Mouse (Mus musculus) layer of hippocampus, adult 8-10 months (tissue): ENCODE measurements around the gene Gm10722. TPM values are rescaled to one million over a fixed set of nuclear protein-coding genes. Genes with fewer than 3 reads are reported as not detected.
"Not testable (repeated sequence)": the region's sequence is repeated elsewhere in the genome, so short reads cannot be mapped to it uniquely, and the experiment has no call there.

ENCODE experiments used
- DNase-seq, 2 experiments: peaks; one replicate each; pipeline ENCODE4 v3.0.0; 2022; ENCODE audit warnings: low spot score in 2 of 2
- microRNA-seq, 2 experiments: library from miRNA; unstranded; fragments of <30 nt; microRNA quantifications; one replicate each; pipeline ENCODE4 v1.2.0; 2022
- total RNA-seq, 4 experiments: library from RNA; stranded (reverse); gene quantifications; 2 replicates each; pipeline ENCODE4 v1.2.4; 2022

The Gm10722 gene
- total RNA-seq, 4 experiments from 2014 or later = not detected

DNA sequence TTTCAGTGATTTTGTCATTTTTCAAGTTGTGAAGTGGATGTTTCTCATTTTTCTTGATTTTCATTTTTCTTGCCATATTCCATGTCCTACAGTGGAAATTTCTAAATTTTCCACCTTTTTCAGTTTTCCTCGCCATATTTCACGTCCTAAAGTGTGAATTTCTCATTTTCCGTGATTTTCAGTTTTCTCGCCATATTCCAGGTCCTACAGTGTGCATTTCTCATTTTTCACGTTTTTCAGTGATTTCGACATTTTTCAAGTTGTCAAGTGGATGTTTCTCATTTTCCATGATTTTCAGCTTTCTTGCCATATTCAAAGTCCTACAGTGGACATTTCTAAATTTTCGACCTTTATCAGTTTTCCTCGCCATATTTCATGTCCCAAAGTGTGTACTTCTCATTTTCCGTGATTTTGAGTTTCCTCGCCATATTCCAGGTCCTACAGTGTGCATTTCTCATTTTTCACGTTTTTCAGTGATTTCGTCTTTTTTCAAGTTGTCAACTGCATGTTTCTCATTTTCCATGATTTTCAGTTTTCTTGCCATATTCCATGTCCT is 24.3 kb downstream of the Gm10722 start, which contains the start of gene Gm10717:
TSS of gene Gm10717 (plus strand) at position 506 of the 556 bp plus-strand sequence.
- DNase-seq = peak; percentile 14

DNA sequence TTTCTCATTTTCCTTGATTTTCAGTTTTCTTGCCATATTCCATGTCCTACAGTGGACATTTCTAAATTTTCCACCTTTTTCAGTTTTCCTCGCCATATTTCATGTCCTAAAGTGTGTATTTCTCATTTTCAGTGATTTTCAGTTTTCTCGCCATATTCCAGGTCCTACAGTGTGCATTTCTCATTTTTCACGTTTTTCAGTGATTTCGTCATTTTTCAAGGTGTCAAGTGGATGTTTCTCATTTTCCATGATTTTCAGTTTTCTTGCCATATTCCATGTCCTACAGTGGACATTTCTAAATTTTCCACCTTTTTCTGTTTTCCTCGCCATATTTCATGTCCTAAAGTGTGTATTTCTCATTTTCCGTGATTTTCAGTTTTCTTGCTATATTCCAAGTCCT is 24.9 kb downstream of the Gm10722 start:
- DNase-seq = peak; percentile 42 to 52

DNA sequence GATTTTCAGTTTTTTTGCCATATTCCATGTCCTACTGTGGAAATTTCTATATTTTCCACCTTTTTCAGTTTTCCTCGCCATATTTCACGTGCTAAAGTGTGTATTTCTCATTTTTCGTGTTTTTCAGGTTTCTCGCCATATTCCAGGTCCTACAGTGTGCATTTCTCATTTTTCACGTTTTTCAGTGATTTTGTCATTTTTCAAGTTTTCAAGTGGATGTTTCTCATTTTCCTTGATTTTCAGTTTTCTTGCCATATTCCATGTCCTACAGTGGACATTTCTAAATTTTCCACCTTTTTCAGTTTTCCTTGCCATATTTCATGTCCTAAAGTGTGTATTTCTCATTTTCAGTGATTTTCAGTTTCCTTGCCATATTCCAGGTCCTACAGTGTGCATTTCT is 25.4 kb downstream of the Gm10722 start:
- DNase-seq = not testable (repeated sequence)

DNA sequence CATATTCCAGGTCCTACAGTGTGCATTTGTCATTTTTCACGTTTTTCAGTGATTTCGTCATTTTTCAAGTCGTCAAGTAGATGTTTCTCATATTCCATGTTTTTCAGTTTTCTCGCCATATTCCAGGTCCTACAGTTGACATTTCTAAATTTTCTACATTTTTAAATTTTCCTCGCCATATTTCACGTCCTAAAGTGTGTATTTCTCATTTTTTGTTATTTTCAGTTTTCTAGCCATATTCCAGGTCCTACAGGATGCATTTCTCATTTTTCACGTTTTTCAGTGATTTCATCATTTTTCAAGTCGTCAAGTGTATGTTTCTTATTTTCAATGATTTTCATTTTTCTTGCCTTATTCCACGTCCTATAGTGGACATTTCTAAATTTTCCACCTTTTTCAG is 26.0 kb downstream of the Gm10722 start:
- DNase-seq = not testable (repeated sequence)

DNA sequence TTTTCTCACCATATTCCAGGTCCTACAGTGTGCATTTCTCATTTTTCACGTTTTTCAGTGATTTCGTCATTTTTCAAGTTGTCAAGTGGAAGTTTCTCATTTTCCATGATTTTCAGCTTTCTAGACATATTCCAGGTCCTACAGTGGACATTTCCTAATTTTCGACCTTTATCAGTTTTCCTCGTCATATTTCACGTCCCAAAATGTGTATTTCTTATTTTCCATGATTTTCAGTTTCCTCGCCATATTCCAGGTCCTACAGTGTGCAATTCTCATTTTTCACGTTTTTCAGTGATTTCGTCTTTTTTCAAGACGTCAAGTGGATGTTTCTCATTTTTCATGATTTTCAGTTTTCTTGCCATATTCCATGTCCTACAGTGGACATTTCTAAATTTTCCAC is 26.5 kb downstream of the Gm10722 start:
- not testable (repeated sequence) for DNase-seq

DNA sequence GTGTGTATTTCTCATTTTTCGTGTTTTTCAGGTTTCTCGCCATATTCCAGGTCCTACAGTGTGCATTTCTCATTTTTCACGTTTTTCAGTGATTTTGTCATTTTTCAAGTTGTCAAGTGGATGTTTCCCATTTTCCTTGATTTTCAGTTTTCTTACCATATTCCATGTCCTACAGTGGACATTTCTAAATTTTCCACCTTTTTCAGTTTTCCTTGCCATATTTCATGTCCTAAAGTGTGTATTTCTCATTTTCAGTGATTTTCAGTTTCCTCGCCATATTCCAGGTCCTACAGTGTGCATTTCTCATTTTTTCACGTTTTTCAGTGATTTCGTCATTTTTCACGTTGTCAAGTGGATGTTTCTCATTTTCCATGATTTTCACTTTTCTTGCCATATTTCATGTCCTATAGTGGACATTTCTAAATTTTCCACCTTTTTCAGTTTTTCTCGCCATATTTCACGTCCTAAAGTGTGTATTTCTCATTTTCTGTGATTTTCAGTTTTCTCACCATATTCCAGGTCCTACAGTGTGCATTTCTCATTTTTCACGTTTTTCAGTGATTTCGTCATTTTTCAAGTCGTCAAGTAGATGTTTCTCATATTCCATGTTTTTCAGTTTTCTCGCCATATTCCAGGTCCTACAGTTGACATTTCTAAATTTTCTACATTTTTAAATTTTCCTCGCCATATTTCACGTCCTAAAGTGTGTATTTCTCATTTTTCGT is 28.7 kb downstream of the Gm10722 start:
- peak; percentile 31 to 34 for DNase-seq

DNA sequence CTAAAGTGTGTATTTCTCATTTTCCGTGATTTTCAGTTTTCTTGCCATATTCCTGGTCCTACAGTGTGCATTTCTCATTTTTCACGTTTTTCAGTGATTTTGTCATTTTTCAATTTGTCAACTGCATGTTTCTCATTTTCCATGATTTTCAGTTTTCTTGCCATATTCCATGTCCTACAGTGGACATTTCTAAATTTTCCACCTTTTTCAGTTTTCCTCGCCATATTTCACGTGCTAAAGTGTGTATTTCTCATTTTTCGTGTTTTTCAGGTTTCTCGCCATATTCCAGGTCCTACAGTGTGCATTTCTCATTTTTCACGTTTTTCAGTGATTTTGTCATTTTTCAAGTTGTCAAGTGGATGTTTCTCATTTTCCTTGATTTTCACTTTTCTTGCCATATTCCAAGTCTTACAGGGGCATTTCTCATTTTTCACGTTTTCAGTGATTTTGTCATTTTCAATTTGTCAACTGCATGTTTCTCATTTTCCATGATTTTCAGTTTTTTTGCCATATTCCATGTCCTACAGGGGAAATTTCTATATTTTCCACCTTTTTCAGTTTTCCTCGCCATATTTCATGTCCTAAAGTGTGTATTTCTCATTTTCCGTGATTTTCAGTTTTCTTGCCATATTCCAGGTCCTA is 30.1 kb downstream of the Gm10722 start:
- not testable (repeated sequence) for DNase-seq

DNA sequence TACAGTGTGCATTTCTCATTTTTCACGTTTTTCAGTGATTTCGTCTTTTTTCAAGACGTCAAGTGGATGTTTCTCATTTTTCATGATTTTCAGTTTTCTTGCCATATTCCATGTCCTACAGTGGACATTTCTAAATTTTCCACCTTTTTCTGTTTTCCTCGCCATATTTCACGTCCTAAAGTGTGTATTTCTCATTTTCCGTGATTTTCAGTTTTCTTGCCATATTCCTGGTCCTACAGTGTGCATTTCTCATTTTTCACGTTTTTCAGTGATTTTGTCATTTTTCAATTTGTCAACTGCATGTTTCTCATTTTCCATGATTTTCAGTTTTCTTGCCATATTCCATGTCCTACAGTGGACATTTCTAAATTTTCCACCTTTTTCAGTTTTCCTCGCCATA is 33.6 kb downstream of the Gm10722 start, which contains the start of gene Gm17535:
TSS of gene Gm17535 (plus strand) at position 301 of the 400 bp plus-strand sequence.
- not testable (repeated sequence) for DNase-seq

DNA sequence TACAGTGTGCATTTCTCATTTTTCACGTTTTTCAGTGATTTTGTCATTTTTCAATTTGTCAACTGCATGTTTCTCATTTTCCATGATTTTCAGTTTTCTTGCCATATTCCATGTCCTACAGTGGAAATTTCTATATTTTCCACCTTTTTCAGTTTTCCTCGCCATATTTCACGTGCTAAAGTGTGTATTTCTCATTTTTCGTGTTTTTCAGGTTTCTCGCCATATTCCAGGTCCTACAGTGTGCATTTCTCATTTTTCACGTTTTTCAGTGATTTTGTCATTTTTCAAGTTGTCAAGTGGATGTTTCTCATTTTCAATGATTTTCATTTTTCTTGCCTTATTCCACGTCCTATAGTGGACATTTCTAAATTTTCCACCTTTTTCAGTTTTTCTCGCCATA is 35.9 kb downstream of the Gm10722 start, which contains the start of gene Gm10715:
TSS of gene Gm10715 (plus strand) at position 301 of the 400 bp plus-strand sequence.
- DNase-seq = not testable (repeated sequence)

DNA sequence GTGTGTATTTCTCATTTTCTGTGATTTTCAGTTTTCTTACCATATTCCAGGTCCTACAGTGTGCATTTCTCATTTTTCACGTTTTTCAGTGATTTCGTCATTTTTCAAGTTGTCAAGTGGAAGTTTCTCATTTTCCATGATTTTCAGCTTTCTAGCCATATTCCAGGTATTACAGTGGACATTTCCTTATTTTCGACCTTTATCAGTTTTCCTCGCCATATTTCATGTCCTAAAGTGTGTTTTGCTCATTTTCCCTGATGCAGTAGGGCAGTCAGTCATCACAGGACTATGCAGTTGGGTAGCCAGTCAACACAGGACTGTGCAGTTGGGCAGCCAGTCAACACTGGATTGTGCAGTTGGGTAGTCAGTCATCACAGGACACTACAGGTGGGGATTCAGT is 37.4 kb downstream of the Gm10722 start:
- DNase-seq = not testable (repeated sequence)

Small RNA genes within 50 kb of the gene (microRNA-seq; reads per million reads assigned to microRNA genes)
- 0 reads per million in 2 experiments for gene Mir101c

Other genes starting within 250 kb of the Gm10722 start
- gene Gm11168, start 2.4 kb downstream of the Gm10722 start, total RNA-seq = not detected
- under 1 TPM in 2 of 4 experiments, not detected in 2; 0.55 to 0.61 TPM for gene Gm10721, start 12.2 kb downstream of the Gm10722 start, total RNA-seq
- gene Gm10720, start 14.7 kb downstream of the Gm10722 start, total RNA-seq = not detected
- gene Gm10719, start 16.5 kb downstream of the Gm10722 start, total RNA-seq = 1 to 10 TPM in 1 of 4 experiments, under 1 TPM in 2, not detected in 1; 0.52 to 1.4 (median 0.75) TPM
- under 1 TPM in 2 of 4 experiments, not detected in 2; 0.68 to 0.81 TPM for gene Gm10718, start 22.6 kb downstream of the Gm10722 start, total RNA-seq
- gene Gm10717, start 24.5 kb downstream of the Gm10722 start, total RNA-seq = not detected
- not detected for gene Gm17535, start 33.7 kb downstream of the Gm10722 start, total RNA-seq
- gene Gm10715, start 36.0 kb downstream of the Gm10722 start, total RNA-seq = under 1 TPM in 1 of 4 experiments, not detected in 3; 0.52 TPM